Mouse (Mus musculus): ENCODE measurements around the gene Zfp526. TPM values are rescaled to one million over a fixed set of nuclear protein-coding genes. Genes with fewer than 3 reads are reported as not detected.

Gene Zfp526
- 2.4 TPM for polyA plus RNA-seq (2014; fragmentation: Illumina TruSeq; extraction: RNeasy Lipid Tissue Mini Kit (QIAGEN cat#74804); ENCODE audit: insufficient read depth, low read depth, low replicate concordance)

DNA sequence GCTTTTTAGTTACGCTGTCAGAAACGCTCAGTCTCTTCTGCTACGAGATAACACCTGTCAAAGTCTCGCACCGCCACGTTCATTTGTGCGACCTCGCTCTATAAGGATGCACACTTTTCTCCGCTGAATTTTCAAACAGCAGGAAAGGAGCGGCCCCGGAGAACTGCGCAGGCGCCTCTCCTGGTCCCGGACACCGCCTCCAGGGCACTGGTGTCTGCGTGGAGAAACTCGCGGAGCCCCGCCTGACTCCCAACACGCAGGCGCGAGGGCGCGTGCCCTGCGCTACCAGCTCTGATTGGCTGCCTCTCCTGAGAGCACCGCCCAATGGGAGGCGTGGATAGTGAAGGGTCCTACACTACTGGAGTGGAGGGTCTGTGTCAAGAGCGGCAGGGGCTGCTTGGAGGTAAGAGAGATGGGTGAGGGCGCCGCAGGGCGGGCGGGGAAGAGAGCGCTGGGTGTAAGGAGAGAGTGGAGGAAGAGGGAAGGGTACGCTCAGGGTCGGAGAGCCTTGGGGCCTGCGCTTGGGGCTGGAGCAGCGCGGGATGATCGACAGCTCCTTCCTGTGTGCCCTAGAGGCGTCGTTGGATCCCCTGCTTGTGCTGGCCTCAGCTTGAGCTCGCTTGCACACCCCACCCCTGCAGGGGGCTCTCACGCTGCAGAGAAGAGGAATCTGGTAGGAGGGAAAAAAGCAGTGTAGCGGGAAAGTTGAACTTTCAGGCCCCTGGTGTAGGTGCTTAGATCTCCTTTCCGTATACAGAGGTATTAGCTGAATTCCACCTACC, at the start of gene Zfp526:
Zfp526 (plus strand) TSS at position 324 of the 782 bp plus-strand sequence.

DNA sequence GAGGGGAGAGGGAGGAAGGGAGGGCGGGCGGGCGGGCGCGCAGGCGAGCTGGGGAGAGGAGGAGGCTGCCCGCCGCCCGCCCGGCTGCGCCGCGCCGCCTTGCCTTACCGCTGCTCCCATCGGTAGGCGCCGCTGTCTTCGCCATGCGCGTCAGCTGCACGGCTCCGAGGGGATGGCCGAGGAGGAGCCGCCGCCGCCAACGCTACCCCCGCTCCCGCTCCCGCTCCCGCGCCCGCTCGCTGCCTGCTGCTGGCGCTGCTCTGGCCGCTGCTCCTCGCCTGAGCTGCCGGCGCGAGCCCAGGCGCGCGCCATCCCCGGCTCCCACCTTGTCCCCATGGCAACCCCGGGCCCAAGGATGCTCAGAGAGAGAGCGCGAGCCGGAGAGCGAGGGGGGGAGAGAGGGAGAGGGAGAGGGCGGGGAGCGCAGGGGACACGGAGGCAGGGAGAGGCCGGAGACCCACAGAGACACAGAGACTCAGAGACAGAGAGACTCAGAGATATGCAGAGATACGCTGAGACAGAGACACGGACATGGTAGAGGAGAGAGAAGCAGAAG, 41.5 kb upstream of the Zfp526 start, which contains the start of gene Pou2f2:
Pou2f2 (minus strand) TSS at position 121 of the 556 bp plus-strand sequence.

DNA sequence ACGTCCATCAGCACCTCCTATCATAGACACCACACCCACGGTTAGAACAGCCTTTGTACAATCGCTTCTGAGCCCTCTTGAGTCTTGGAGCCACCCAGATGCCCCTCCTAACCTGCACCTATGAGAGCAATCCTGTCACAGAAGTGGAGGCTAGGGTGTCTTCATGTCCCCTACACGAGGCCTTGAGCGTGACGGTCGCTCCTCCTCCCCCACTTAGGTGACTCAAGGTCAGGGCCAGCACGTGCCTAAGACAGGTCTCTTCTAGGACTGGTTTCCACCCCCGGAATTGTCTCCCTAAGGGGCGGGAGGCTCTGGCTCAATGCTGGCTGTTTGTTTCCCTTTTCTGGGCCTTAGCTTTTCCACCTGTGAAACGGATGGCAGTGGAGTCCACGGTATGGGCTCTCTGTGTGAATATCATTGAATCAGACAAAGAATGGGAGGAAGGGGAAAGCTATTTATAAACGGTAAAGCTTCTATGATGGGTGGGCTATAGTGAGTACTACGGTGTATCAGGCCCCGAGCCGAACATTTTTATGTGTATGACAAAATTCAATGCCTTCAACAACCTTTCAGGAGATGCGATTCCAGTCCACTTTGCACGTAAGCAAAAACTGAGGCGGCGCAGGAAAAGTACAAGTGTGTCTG, 646 bp upstream of the Zfp526 start, which contains the start of gene Dedd2:
Dedd2 (minus strand) TSS at position 159 of the 645 bp plus-strand sequence.

DNA sequence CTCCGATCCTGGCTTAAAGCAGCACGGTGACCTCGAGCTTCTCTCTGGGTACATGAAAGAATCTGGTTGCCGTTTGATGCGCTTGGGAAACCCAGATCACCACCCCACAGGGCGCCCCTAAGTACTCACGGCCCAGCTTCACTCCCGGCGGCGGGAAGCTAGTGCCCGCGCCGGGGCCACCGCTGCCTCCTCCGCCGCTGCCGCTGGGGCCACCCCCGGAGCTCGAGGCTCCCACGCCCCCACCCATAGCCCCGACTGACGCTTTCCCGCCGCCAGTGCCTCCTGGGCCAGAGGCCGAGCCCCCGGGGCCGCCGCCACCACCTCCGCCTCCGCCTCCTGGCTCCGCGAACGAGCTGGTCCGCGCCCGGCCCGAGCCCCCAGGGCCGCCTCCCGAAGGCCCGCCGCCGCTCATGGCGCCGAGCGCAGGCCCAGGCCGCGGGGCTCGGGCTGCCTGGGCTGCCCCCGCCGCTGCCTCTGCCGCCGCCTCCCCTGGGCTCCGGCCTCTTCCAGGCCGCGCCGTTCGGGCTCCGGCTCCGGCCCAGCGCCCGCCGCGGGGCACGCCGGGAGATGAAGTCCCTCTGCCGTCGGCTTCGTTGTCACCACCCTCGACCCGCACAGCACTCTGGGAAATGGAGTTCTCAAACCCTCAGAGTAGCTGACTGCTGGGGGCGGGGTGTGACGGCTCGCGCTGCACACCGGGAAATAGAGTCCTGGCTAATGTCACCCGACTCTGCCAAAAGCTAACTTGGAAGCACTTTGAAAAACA, 16.2 kb downstream of the Zfp526 start, which contains the start of gene Gsk3a:
Gsk3a (minus strand) TSS at position 603 of the 766 bp plus-strand sequence.

DNA sequence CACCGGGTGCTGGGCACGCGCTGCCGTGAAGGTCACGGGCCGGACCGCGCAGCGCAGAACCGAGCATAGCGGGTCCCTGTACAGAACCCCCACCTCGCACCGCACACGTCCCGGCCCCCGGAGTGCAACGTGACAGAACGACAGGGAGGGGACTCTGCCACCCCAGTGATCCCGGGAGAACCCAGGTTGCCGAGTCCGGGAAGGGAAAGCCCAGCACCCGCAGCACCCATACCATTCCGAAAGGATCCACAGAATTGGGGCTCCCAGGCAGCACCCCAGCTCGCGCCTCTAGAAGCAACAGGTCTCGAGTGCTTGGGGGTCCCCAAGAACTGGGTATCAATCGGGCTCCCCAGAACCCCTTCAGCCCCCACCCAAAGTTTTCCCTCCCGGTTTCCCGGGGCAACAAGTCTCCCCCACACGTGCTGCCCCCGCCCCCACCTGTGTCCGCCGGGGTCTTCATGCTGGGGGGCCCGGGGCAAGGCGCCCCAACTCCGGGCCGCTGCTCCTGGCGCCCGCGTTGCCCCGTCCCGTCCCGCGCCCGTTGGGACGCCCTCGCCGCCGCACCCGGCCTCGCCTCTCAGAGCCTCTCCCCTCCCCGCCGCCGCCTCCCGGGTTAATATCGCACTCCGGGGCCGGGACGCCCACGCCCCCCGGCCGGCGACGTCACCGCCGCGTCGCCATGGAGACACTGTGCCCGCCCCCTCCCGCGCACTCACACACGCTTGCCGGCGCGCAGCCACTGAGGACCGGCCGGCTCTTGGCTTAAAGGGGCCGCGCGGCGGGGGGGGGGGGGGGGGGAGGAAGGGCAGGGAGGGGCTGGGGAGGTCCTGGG, 29.1 kb downstream of the Zfp526 start, which contains the start of gene Erf:
Erf (minus strand) TSS at position 621 of the 832 bp plus-strand sequence.

DNA sequence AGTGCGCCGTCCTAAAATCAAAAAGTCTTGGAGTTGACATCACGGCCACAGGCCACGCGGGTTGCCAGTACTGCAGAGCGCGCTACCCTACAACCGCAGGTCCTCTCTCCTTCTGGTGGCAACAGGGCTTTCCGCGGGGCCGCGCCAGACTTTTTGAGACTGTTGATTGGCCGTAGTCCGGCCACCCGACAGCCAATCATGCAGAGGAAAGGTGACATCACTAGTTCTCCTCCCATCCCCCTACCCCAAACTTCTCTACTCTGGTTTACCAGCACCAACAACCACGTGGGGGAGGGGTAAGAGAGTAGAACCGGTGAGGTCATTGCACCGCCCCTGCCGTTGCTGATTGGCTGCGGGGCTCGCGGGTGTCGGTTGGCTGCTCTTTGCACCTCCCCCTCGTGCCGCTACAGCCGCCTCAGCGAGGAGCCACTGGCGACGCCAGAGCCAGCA, 46.1 kb downstream of the Zfp526 start, which contains the start of gene Cic:
Cic (plus strand) TSS at position 404 of the 450 bp plus-strand sequence.

Other genes starting within 250 kb of the Zfp526 start
- 441 TPM for gene Rabac1, start 248.7 kb upstream of the Zfp526 start, polyA plus RNA-seq (2014; fragmentation: Illumina TruSeq; extraction: RNeasy Lipid Tissue Mini Kit (QIAGEN cat#74804); ENCODE audit: insufficient read depth, low read depth, low replicate concordance)
- 1.9 TPM for gene Atp1a3, start 215.5 kb upstream of the Zfp526 start, polyA plus RNA-seq (2014; fragmentation: Illumina TruSeq; extraction: RNeasy Lipid Tissue Mini Kit (QIAGEN cat#74804); ENCODE audit: insufficient read depth, low read depth, low replicate concordance)
- 4.9 TPM for gene Grik5, start 149.1 kb upstream of the Zfp526 start, polyA plus RNA-seq (2014; fragmentation: Illumina TruSeq; extraction: RNeasy Lipid Tissue Mini Kit (QIAGEN cat#74804); ENCODE audit: insufficient read depth, low read depth, low replicate concordance)
- gene Zfp574, start 148.9 kb upstream of the Zfp526 start, polyA plus RNA-seq (2014; fragmentation: Illumina TruSeq; extraction: RNeasy Lipid Tissue Mini Kit (QIAGEN cat#74804); ENCODE audit: insufficient read depth, low read depth, low replicate concordance) = 8.7 TPM
- 1.9 TPM for gene Pou2f2, start 41.7 kb upstream of the Zfp526 start, polyA plus RNA-seq (2014; fragmentation: Illumina TruSeq; extraction: RNeasy Lipid Tissue Mini Kit (QIAGEN cat#74804); ENCODE audit: insufficient read depth, low read depth, low replicate concordance)
- 16.3 TPM for gene Dedd2, start 810 bp upstream of the Zfp526 start, polyA plus RNA-seq (2014; fragmentation: Illumina TruSeq; extraction: RNeasy Lipid Tissue Mini Kit (QIAGEN cat#74804); ENCODE audit: insufficient read depth, low read depth, low replicate concordance)
- 41.0 TPM for gene Gsk3a, start 16.4 kb downstream of the Zfp526 start, polyA plus RNA-seq (2014; fragmentation: Illumina TruSeq; extraction: RNeasy Lipid Tissue Mini Kit (QIAGEN cat#74804); ENCODE audit: insufficient read depth, low read depth, low replicate concordance)
- 10.8 TPM for gene Erf, start 29.3 kb downstream of the Zfp526 start, polyA plus RNA-seq (2014; fragmentation: Illumina TruSeq; extraction: RNeasy Lipid Tissue Mini Kit (QIAGEN cat#74804); ENCODE audit: insufficient read depth, low read depth, low replicate concordance)
- gene Cic, start 46.3 kb downstream of the Zfp526 start, polyA plus RNA-seq (2014; fragmentation: Illumina TruSeq; extraction: RNeasy Lipid Tissue Mini Kit (QIAGEN cat#74804); ENCODE audit: insufficient read depth, low read depth, low replicate concordance) = 42.0 TPM
- 31.8 TPM for gene Pafah1b3, start 76.6 kb downstream of the Zfp526 start, polyA plus RNA-seq (2014; fragmentation: Illumina TruSeq; extraction: RNeasy Lipid Tissue Mini Kit (QIAGEN cat#74804); ENCODE audit: insufficient read depth, low read depth, low replicate concordance)
- gene Prr19, start 80.0 kb downstream of the Zfp526 start, polyA plus RNA-seq (2014; fragmentation: Illumina TruSeq; extraction: RNeasy Lipid Tissue Mini Kit (QIAGEN cat#74804); ENCODE audit: insufficient read depth, low read depth, low replicate concordance) = not detected
- gene Tmem145, start 84.7 kb downstream of the Zfp526 start, polyA plus RNA-seq (2014; fragmentation: Illumina TruSeq; extraction: RNeasy Lipid Tissue Mini Kit (QIAGEN cat#74804); ENCODE audit: insufficient read depth, low read depth, low replicate concordance) = not detected
- gene Megf8, start 95.7 kb downstream of the Zfp526 start, polyA plus RNA-seq (2014; fragmentation: Illumina TruSeq; extraction: RNeasy Lipid Tissue Mini Kit (QIAGEN cat#74804); ENCODE audit: insufficient read depth, low read depth, low replicate concordance) = 11.5 TPM
- gene Cnfn, start 148.3 kb downstream of the Zfp526 start, polyA plus RNA-seq (2014; fragmentation: Illumina TruSeq; extraction: RNeasy Lipid Tissue Mini Kit (QIAGEN cat#74804); ENCODE audit: insufficient read depth, low read depth, low replicate concordance) = not detected
- 37.0 TPM for gene Lipe, start 177.3 kb downstream of the Zfp526 start, polyA plus RNA-seq (2014; fragmentation: Illumina TruSeq; extraction: RNeasy Lipid Tissue Mini Kit (QIAGEN cat#74804); ENCODE audit: insufficient read depth, low read depth, low replicate concordance)
- 74.9 TPM for gene Cxcl17, start 191.5 kb downstream of the Zfp526 start, polyA plus RNA-seq (2014; fragmentation: Illumina TruSeq; extraction: RNeasy Lipid Tissue Mini Kit (QIAGEN cat#74804); ENCODE audit: insufficient read depth, low read depth, low replicate concordance)

Measured in lung, adult 10 weeks (tissue).